Mouse (Mus musculus): ENCODE data around the gene Axin1. TPM values are rescaled to one million over a fixed set of nuclear protein-coding genes. Genes with fewer than 3 reads are reported as not detected.
A peak's percentile ranks its signal among the peaks of the same experiment; 100 is the strongest.

Axin1 gene
- polyA plus RNA-seq, 1 experiment from 2014 or later: 71.8 TPM

- no peak for TF ChIP-seq CTCF (IDR thresholded peaks at IDR 0.05)
- DNase-seq (ENCODE audit: low read depth, low spot score): no peak
- ChIA-PET POLR2A (interaction anchor here (0.6 kb wide), 1 partner anchor 76 kb away, joined by 3 read pairs; no protein-coding TSS in a partner anchor), CTCF (interaction anchor here (1.6 kb wide), 1 partner anchor 123 kb away, joined by 4 read pairs; no protein-coding TSS in a partner anchor)
- in situ Hi-C loops (cut with MboI; ENCODE audit: low pct_unique_long_range_greater_than_20kb): loop anchor here (5.0 kb wide), 3 partner anchors 72 to 332 kb away; partner anchors contain the start of gene Fam234a
- ATAC-seq: peak; percentile 48
- H3K27me3 ChIP-seq: no peaks in the 10 kb centered on the region
Measured at GRCm38 (mm10) chr17:26119766-26120710, 18.4 kb upstream of the Axin1 start.

DNA sequence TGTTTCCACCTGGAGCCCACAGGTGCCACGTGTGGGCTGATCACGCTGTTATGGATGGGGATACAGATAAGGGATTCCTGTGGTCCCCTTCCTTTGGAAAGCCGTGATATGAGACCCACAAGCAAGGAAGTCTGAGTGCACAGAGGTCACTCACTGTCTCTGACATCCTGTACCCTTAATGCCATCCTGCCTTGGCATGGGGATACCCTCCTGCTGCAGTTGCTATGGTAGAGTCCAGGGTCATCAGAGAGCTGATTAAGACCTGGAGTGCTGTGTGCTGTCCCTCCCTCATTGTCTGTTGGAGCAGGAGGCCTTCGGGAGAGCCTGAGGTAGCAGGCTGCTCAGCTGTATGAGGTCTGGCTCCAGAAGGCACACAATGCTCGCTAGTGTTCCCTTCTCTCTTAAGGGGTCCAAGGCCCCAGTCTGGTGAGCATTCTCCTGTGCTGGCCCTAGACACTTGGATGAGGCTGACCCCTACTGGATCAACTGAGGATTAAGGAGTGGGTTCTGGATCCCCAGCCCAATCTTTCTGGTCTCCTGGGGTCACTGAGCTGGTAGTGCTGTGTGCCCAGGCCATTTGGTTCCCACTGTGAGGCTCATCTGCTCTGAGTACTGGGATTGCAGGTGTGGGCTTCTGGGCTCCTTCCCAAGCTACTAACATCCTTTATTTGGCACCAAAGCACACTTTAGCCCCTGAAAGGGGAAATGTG is 15.9 kb upstream of the Axin1 start:
- TF ChIP-seq CTCF (IDR thresholded peaks at IDR 0.05): no peak
- DNase-seq (ENCODE audit: low read depth, low spot score): no peak
- in situ Hi-C loops (cut with MboI; ENCODE audit: low pct_unique_long_range_greater_than_20kb): loop anchor here (5.0 kb wide), 3 partner anchors 70 to 330 kb away; partner anchors contain the start of gene Fam234a
- no peaks in the 10 kb centered on the region for H3K27me3 ChIP-seq
- ChIA-PET POLR2A (interaction anchor here (1.5 kb wide), 1 partner anchor 15 kb away, joined by 5 read pairs; no protein-coding TSS in a partner anchor), CTCF (no interaction called here)
- ATAC-seq: no peak

DNA sequence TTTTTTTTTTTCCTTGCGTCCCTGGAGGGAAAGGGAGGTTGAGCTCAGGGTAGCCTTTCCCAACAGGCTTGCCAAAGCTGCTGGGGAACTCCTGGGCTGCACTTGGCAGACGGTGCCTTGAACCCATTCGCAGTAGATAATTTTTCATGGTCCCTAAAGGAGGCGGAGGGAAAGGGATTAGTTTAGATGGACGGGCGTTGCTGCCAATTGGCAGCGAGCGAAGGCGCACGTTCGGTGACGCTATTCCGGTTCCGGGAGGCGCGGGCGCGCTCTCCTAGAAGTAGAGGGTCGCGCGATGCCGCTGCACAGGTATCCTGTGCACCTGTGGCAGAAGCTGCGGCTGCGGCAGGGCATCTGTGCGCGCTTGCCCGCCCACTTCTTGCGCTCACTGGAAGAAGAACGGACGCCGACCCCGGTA is 15.2 kb upstream of the Axin1 start, which contains the start of gene Mrpl28:
Gene Mrpl28 (plus strand): TSS at position 234 of the 418 bp plus-strand sequence.
- POLR2A ChIA-PET: interaction anchor here (0.9 to 1.5 kb wide), 3 partner anchors 11 to 18 kb away, joined by 3 to 5 read pairs (median 3); no protein-coding TSS in a partner anchor
- CTCF ChIA-PET: no interaction called here
- no peak for TF ChIP-seq CTCF (IDR thresholded peaks at IDR 0.05)
- in situ Hi-C loops (cut with MboI; ENCODE audit: low pct_unique_long_range_greater_than_20kb): loop anchor here (5.0 kb wide), 3 partner anchors 69 to 329 kb away; partner anchors contain the start of gene Fam234a
- H3K27me3 ChIP-seq: no peaks in the 10 kb centered on the region
- ATAC-seq (peak; percentile 32), DNase-seq (ENCODE audit: low read depth, low spot score) (peak; percentile 83)

- H3K27me3 ChIP-seq: no peaks in the 10 kb centered on the region
- POLR2A ChIA-PET: interaction anchor here (0.6 to 1.2 kb wide), 2 partner anchors 17 to 43 kb away, joined by 3 read pairs; no protein-coding TSS in a partner anchor
- no peak for ATAC-seq
- CTCF ChIA-PET: no interaction called here
- no peak for TF ChIP-seq CTCF (IDR thresholded peaks at IDR 0.05)
- in situ Hi-C loops (cut with MboI; ENCODE audit: low pct_unique_long_range_greater_than_20kb): loop anchor here (5.0 kb wide), 3 partner anchors 68 to 328 kb away; partner anchors contain the start of gene Fam234a
- DNase-seq (ENCODE audit: low read depth, low spot score): no peak
Measured at GRCm38 (mm10) chr17:26124560-26124959, 13.9 kb upstream of the Axin1 start.

DNA sequence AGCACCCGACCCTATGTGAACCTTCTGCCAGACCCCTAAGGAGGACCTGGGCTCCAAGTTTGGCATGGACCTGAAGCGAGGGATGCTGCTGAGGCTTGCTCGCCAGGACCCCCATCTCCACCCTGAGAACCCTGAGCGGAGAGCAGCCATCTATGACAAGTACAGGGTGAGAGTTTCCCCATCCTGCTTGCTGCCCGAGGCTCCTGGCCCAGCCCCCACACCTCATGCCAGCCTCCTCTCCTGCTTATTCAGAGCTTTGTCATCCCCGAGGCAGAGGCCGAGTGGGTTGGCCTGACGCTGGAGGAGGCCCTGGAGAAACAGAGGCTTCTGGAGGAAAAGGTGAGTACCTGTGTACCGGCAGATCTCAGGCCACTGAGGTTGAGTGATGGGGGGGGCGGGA is 13.3 kb upstream of the Axin1 start:
- H3K27me3 ChIP-seq: no peaks in the 10 kb centered on the region
- ATAC-seq (no peak), DNase-seq (ENCODE audit: low read depth, low spot score) (no peak)
- ChIA-PET CTCF (no interaction called here), POLR2A (no interaction called here)
- TF ChIP-seq CTCF (IDR thresholded peaks at IDR 0.05): no peak
- in situ Hi-C loops (cut with MboI; ENCODE audit: low pct_unique_long_range_greater_than_20kb): no loop called here

DNA sequence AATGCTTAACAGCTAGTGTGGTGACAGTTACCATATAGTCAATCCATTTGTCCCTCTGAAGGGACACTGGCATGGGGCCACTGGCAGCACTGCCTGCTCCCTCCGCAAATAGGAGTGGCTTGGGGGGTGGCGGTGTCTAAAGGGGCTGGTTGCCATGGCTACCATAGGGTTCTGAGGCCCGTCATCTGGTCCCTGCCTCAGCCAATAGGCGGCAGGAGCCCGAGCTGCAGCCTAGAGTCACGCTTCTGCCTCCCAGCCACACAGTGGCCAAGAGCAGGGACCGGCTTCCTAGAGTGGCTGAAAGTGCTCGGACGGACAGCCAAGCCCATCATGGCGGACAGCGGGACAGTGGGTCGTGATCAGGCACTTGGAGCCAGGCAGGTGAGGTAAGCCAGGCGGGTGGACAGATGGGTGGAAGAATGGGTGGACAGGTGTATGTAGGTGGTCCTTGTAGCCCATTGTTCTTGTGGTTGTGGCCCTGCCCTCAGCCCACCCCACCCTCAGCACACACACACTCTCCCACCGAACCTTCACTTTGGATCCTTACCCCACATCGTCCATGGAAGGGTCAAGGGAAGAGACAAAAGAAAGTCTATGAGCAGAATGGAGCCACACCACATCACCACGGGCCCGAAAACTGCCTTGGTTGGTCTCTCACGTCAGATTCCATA is 7.3 kb upstream of the Axin1 start:
- no peaks in the 10 kb centered on the region for H3K27me3 ChIP-seq
- no peak for DNase-seq (ENCODE audit: low read depth, low spot score)
- in situ Hi-C loops (cut with MboI; ENCODE audit: low pct_unique_long_range_greater_than_20kb): no loop called here
- no peak for TF ChIP-seq CTCF (IDR thresholded peaks at IDR 0.05)
- ATAC-seq: no peak
- CTCF ChIA-PET: no interaction called here
- POLR2A ChIA-PET: no interaction called here

DNA sequence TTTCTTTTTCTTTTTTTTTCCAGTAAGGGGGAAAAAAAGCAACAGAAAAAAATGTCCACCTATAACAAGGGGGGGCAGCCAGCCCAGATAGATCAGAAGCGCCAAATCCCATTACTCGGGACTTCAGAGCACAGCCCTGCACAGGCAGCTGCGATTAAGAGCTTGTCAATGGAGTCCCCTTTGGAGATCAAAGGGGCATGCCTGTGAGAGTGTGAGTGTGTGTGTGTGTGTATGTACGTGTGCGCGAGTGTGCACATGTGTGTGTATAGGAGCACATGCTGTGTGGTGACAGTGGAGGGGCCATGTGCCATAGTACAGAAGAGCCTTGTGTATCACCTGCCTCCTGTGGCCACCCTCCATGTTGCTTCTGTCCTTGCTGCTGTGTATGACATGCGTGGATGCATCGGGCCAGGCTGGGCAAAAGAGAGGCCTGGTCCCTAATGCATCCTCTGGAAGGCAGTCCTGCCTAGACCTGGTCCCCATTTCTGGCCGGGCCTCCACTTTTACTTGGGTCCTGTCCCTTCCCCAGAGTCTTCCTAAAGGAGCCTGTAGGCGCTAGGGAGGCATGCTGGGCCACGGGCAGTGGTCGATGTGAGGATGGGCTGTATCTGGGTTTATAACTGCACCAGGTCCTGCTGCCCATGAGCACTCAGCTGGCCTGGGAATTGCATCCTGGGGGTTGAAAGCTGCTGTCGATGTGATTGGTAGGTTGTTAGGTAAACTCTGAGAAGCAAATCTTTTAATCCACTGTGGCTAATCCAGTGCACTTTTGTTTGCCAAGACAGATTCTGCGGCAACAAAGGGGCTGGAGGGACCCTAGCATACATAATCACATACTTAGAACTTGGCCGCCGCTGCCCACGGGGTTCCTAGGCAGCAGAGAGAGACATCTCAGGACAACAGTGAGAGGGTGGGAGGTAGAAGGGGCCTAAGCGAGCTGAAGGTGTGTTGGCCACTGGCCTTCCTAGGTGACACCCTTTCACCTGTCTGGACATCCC is 6.3 kb upstream of the Axin1 start:
- no peak for ATAC-seq
- H3K27me3 ChIP-seq: no peaks in the 10 kb centered on the region
- DNase-seq (ENCODE audit: low read depth, low spot score): no peak
- CTCF ChIA-PET: no interaction called here
- no peak for TF ChIP-seq CTCF (IDR thresholded peaks at IDR 0.05)
- in situ Hi-C loops (cut with MboI; ENCODE audit: low pct_unique_long_range_greater_than_20kb): no loop called here
- POLR2A ChIA-PET: no interaction called here

- in situ Hi-C loops (cut with MboI; ENCODE audit: low pct_unique_long_range_greater_than_20kb): no loop called here
- ATAC-seq (no peak), DNase-seq (ENCODE audit: low read depth, low spot score) (no peak)
- no peaks in the 10 kb centered on the region for H3K27me3 ChIP-seq
- no peak for TF ChIP-seq CTCF (IDR thresholded peaks at IDR 0.05)
- ChIA-PET CTCF (no interaction called here), POLR2A (interaction anchor here (0.8 to 1.0 kb wide), 2 partner anchors 14 to 41 kb away, joined by 3 to 5 read pairs; partner anchors contain the start of gene Mrpl28)
Measured at GRCm38 (mm10) chr17:26137106-26137750, 1.3 kb upstream of the Axin1 start.

DNA sequence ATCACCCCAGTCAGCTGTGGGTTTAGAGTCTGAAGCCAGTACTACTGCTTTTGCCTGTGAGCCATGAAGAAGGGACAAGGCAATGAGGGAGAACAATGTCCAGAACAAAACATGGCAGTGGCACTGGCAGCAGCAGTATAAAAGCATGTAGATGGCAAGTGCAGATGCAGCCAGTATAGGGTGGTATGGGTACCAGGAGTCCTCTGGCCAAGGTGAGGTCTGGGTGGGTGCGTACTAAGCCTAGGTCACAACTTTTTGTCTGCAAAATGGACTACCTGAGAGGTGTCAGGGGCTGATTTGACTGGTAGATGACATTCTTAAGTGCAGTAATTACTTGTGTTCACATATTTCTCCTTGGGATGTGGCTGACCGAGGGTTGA is 747 bp upstream of the Axin1 start:
- ATAC-seq: no peak
- no peak for TF ChIP-seq CTCF (IDR thresholded peaks at IDR 0.05)
- ChIA-PET POLR2A (interaction anchor here (0.8 to 1.3 kb wide), 3 partner anchors 14 to 316 kb away, joined by 3 to 5 read pairs (median 3); partner anchors contain the start of gene Mrpl28), CTCF (no interaction called here)
- no peaks in the 10 kb centered on the region for H3K27me3 ChIP-seq
- no peak for DNase-seq (ENCODE audit: low read depth, low spot score)
- in situ Hi-C loops (cut with MboI; ENCODE audit: low pct_unique_long_range_greater_than_20kb): no loop called here

All from Patski (cell line).